Mouse (Mus musculus): ENCODE measurements around the gene Dusp3.

DNA sequence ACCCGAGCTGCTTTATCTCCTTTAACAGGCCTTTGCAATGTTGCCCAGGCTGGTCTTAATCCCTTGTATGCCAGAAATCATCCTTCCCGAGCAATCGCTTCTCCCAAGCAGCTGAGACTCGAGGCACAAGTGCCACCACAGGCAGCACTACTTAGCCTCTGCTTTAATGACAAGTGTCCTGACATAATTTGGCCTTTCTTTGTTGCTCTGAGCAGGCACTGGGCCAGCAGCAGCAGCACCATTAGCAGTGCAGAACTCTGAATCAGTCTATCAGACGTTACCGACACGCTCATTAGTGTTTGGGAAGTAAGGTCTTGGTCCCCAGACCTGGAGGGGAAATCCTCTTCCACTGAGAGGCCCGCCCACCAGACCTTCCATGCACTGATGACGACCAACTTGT, 32.9 kb upstream of the Dusp3 start:
- TF ChIP-seq TAL1 (IDR thresholded peaks at IDR 0.05; ENCODE audit: low read length) (no peak), GATA1 (IDR thresholded peaks at IDR 0.05; ENCODE audit: low read depth, low read length) (no peak)

Measured in MEL (cell line).